Mouse (Mus musculus): ENCODE data around the gene Sel1l3.

DNA sequence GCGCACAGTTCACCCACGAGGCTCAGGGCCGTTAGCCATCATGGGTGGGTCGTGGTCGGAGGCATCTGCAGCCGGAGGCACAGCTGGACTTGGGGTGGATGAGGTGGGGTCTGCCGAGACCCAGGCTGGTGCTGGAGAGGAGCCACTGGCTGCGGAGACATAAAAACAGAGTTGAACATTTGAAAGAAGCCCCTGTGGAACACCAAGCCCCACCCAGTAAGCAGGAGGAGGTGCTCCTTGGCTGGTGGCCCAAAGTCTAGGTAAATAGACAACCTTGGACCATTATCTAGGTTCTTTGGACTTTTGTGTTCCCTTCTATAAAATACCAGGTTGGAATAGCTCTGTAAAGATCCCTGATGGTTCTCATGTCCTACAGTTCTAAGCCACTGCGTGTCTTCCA is 105.7 kb downstream of the Sel1l3 start:
- no peak for TF ChIP-seq CTCF (IDR thresholded peaks at IDR 0.05)
- TF ChIP-seq POLR2A (IDR thresholded peaks at IDR 0.05; ENCODE audit: insufficient read depth, low read depth, low read length) = no peak
